Mouse (Mus musculus) limb, embryonic 10.5 days (tissue): ENCODE data around the gene Aida. TPM values are rescaled to one million over a fixed set of nuclear protein-coding genes. Genes with fewer than 3 reads are reported as not detected.

Experiments used
- DNase-seq: peaks from one replicate; pipeline ENCODE4 v3.0.0-alpha.2; 2017; ENCODE audit warnings: low spot score
- H3K27ac ChIP-seq: fragments of 300-500 bp; sonication (generic); 2 replicates; pipeline ENCODE4 v1.5.1; 2016; ENCODE audit warnings: mild to moderate bottlenecking
- H3K27me3 ChIP-seq: fragments of 300-500 bp; sonication (generic); 2 replicates; pipeline ENCODE4 v1.6.1; 2016; ENCODE audit warnings: low read depth, mild to moderate bottlenecking; ENCODE audit not compliant: poor library complexity, severe bottlenecking
- H3K36me3 ChIP-seq: fragments of 300-500 bp; sonication (generic); 2 replicates; pipeline ENCODE4 v1.6.1; 2016; ENCODE audit warnings: mild to moderate bottlenecking, moderate library complexity
- H3K4me1 ChIP-seq: fragments of 300-500 bp; sonication (generic); 2 replicates; pipeline ENCODE4 v1.6.1; 2016
- H3K4me3 ChIP-seq: fragments of 300-500 bp; sonication (generic); 2 replicates; pipeline ENCODE4 v1.5.1; 2016; ENCODE audit warnings: mild to moderate bottlenecking, moderate library complexity
- H3K9me3 ChIP-seq: fragments of 300-500 bp; sonication (generic); replicated peaks from 2 replicates; pipeline ENCODE4 v1.6.1; 2016; ENCODE audit warnings: mild to moderate bottlenecking
- WGBS: fragments of 180-500 bp; shearing (Covaris S2); methylation state at CpG from one replicate; pipeline ENCODE4 v1.1.7; 2016; 5-methylcytosine and 5-hydroxymethylcytosine counted together
- polyA plus RNA-seq: library from polyadenylated mRNA; unstranded; fragments of >200 nt; fragmentation: Nextera tagmentation; extraction: Ambion mirVana; gene quantifications from 2 replicates; pipeline ENCODE4 v1.2.1, GENCODE M21; 2016

Aida gene
- polyA plus RNA-seq, 1 experiment from 2014 or later, result 45.7 TPM

- H3K27me3 ChIP-seq, result no peaks in the 10 kb centered on the region
- DNase-seq, result no peak
- no peaks in the 10 kb centered on the region for H3K36me3 ChIP-seq
- H3K27ac ChIP-seq, result no peak overlapping the region
- no peak overlapping the region for H3K4me3 ChIP-seq
- WGBS, result 74% methylated on average over 5 of the region's 5 CpGs
- 0 out of 2 replicates have a peak, but pooled peaks cover 2% of the 10 kb centered on the region for H3K9me3 ChIP-seq
- peaks cover 6% of the 10 kb centered on the region; the same call in 1 of the 2 replicates for H3K4me1 ChIP-seq
Measured at GRCm38 (mm10) chr1:183374728-183375127, 78.3 kb downstream of the Aida start.

Other genes with a start within 250 kb of the Aida start
- 21.8 and 23.1 TPM in 2 replicates for gene Disp1, start 75.1 kb upstream of the Aida start, polyA plus RNA-seq
- 29.8 and 35.1 TPM in 2 replicates for gene Brox, start 679 bp downstream of the Aida start, polyA plus RNA-seq
- gene Mia3, start 73.0 kb downstream of the Aida start, polyA plus RNA-seq, result 79.3 and 103 TPM in 2 replicates
- gene Taf1a, start 92.4 kb downstream of the Aida start, polyA plus RNA-seq, result 19.9 and 23.8 TPM in 2 replicates
- 0.10 and 0.26 TPM in 2 replicates for gene Hhipl2, start 121.6 kb downstream of the Aida start, polyA plus RNA-seq